Mouse (Mus musculus): ENCODE data around the gene Gm21440. TPM values are rescaled to one million over a fixed set of nuclear protein-coding genes. Genes with fewer than 3 reads are reported as not detected.
"Not testable (repeated sequence)": the region's sequence is repeated elsewhere in the genome, so short reads cannot be mapped to it uniquely, and the experiment has no call there.

Gm21440 gene
- not detected for total RNA-seq (2022)

- not testable (repeated sequence) for DNase-seq (ENCODE audit: low spot score in 2 of 2)
These were observed at the start of gene Gm21440, which contains the start of gene Gm21454 for GRCm38 (mm10) chrY:13252091-13252490. Gene Gm21440 (plus strand): TSS chrY:13252391. Gene Gm21454 (plus strand): TSS chrY:13252442.

- DNase-seq (ENCODE audit: low spot score in 2 of 2), result not testable (repeated sequence)
These were observed 28.4 kb upstream of the Gm21440 start, which contains the start of gene Gm21828 for GRCm38 (mm10) chrY:13223828-13224227. Gene Gm21828 (minus strand): TSS chrY:13223928.

Other genes starting within 250 kb of the Gm21440 start
- gene Gm20807, start 209.5 kb upstream of the Gm21440 start, total RNA-seq (2022), result not detected
- gene Gm21891, start 118.9 kb upstream of the Gm21440 start, total RNA-seq (2022), result not detected
- not detected for gene Gm21425, start 90.4 kb upstream of the Gm21440 start, total RNA-seq (2022)
- gene Gm21828, start 28.5 kb upstream of the Gm21440 start, total RNA-seq (2022), result not detected
- not detected for gene Gm21454, start 51 bp downstream of the Gm21440 start, total RNA-seq (2022)
- not detected for gene Gm21725, start 96.7 kb downstream of the Gm21440 start, total RNA-seq (2022)
- gene Gm21866, start 213.2 kb downstream of the Gm21440 start, total RNA-seq (2022), result not detected
- gene Gm20773, start 241.6 kb downstream of the Gm21440 start, total RNA-seq (2022), result not detected